Mouse (Mus musculus) olfactory bulb, adult 2 months (tissue): ENCODE data around the gene Get4. TPM values are rescaled to one million over a fixed set of nuclear protein-coding genes. Genes with fewer than 3 reads are reported as not detected.

Source experiments
- H3K27ac ChIP-seq: fragments of 200-500 bp; 2 replicates; pipeline ENCODE4 v1.5.1; 2012; ENCODE audit warnings: low read depth, low read length; ENCODE audit not compliant: insufficient read depth
- H3K4me1 ChIP-seq: fragments of 200-500 bp; 2 replicates; pipeline ENCODE4 v1.6.1; 2012; ENCODE audit warnings: low read length; ENCODE audit not compliant: control insufficient read depth, insufficient read depth
- H3K4me3 ChIP-seq: fragments of 200-500 bp; 2 replicates; pipeline ENCODE4 v1.5.1; 2012; ENCODE audit warnings: mild to moderate bottlenecking, low read depth, low read length, moderate library complexity; ENCODE audit not compliant: insufficient read depth
- CTCF ChIP-seq: fragments of 200-500 bp; IDR thresholded peaks from 2 replicates; pipeline ENCODE4 v1.5.1; 2012; ENCODE audit warnings: low read depth, mild to moderate bottlenecking, low read length, moderate library complexity; ENCODE audit not compliant: insufficient read depth
- POLR2A ChIP-seq: fragments of 200-500 bp; IDR thresholded peaks from 2 replicates; pipeline ENCODE4 v1.6.1; 2012; ENCODE audit warnings: mild to moderate bottlenecking, low read depth, low read length, moderate library complexity; ENCODE audit not compliant: insufficient read depth
- WGBS: fragments of 180-500 bp; shearing (Covaris S2); methylation state at CpG from one replicate; pipeline ENCODE4 v1.1.7; 2018; 5-methylcytosine and 5-hydroxymethylcytosine counted together
- polyA plus RNA-seq: library from polyadenylated mRNA; stranded (reverse); fragments of >200 nt; gene quantifications from 2 replicates; pipeline ENCODE4 v1.2.4, GENCODE M21; 2012; ENCODE audit warnings: low replicate concordance; ENCODE audit not compliant: missing spikeins, insufficient read depth, insufficient read length

Gene Get4
- polyA plus RNA-seq, 1 experiment, result not detected

GRCm38 (mm10) chr5:139297745-139298144 lies 45.6 kb downstream of the Get4 start:
- 76% methylated on average over 5 of the region's 5 CpGs for WGBS
- Histone ChIP-seq H3K4me3 (no peak overlapping the region), H3K4me1 (no peaks in the 10 kb centered on the region), H3K27ac (no peak overlapping the region)
- TF ChIP-seq POLR2A, result no peak
- TF ChIP-seq CTCF, result no peak

GRCm38 (mm10) chr5:139302101-139302500 lies 50.0 kb downstream of the Get4 start:
- Histone ChIP-seq H3K4me1 (no peaks in the 10 kb centered on the region), H3K4me3 (no peak overlapping the region), H3K27ac (no peak overlapping the region)
- 62% methylated on average over 6 of the region's 6 CpGs for WGBS
- TF ChIP-seq CTCF (no peak), POLR2A (no peak)

GRCm38 (mm10) chr5:139303646-139304061 lies 51.5 kb downstream of the Get4 start:
- 91% methylated on average over 9 of the region's 9 CpGs for WGBS
- H3K27ac ChIP-seq, result no peak overlapping the region
- TF ChIP-seq POLR2A, result no peak
- no peak for TF ChIP-seq CTCF
- H3K4me3 ChIP-seq, result no peak overlapping the region
- H3K4me1 ChIP-seq, result no peaks in the 10 kb centered on the region

GRCm38 (mm10) chr5:139309946-139310345 lies 57.8 kb downstream of the Get4 start:
- Histone ChIP-seq H3K4me1 (peaks cover 5% of the 10 kb centered on the region; the same call in 1 of the 2 replicates), H3K4me3 (no peak overlapping the region), H3K27ac (no peak overlapping the region)
- WGBS, result 84% methylated on average over 3 of the region's 3 CpGs
- TF ChIP-seq POLR2A (no peak), CTCF (no peak)

- H3K4me3 ChIP-seq, result no peak overlapping the region
- peaks cover 5% of the 10 kb centered on the region; the same call in 1 of the 2 replicates for H3K4me1 ChIP-seq
- no peak overlapping the region for H3K27ac ChIP-seq
- TF ChIP-seq CTCF (no peak), POLR2A (no peak)
- 92% methylated on average over 4 of the region's 4 CpGs for WGBS
Observed at GRCm38 (mm10) chr5:139310477-139310876, 58.4 kb downstream of the Get4 start.

- peaks cover 5% of the 10 kb centered on the region; the same call in 1 of the 2 replicates for H3K4me1 ChIP-seq
- WGBS, result 80% methylated on average over 9 of the region's 9 CpGs
- TF ChIP-seq POLR2A (no peak), CTCF (no peak)
- no peak overlapping the region for H3K4me3 ChIP-seq
- H3K27ac ChIP-seq, result no peak overlapping the region
Observed at GRCm38 (mm10) chr5:139311822-139312221, 59.7 kb downstream of the Get4 start.

GRCm38 (mm10) chr5:139313536-139313935 lies 61.4 kb downstream of the Get4 start:
- peaks cover 21% of the 10 kb centered on the region for H3K4me1 ChIP-seq
- H3K4me3 ChIP-seq, result no peak overlapping the region
- H3K27ac ChIP-seq, result no peak overlapping the region
- TF ChIP-seq CTCF, result no peak
- TF ChIP-seq POLR2A, result no peak
- 88% methylated on average over 9 of the region's 9 CpGs for WGBS

- Histone ChIP-seq H3K4me3 (no peak overlapping the region), H3K4me1 (peaks cover 23% of the 10 kb centered on the region), H3K27ac (no peak overlapping the region)
- TF ChIP-seq CTCF (no peak), POLR2A (no peak)
- 84% methylated on average over 12 of the region's 12 CpGs for WGBS
Observed at GRCm38 (mm10) chr5:139314941-139315642, 63.0 kb downstream of the Get4 start.

- peak overlapping the region; percentile 69 for H3K27ac ChIP-seq
- peaks cover 24% of the 10 kb centered on the region for H3K4me1 ChIP-seq
- WGBS, result 77% methylated on average over 6 of the region's 6 CpGs
- TF ChIP-seq POLR2A (no peak), CTCF (no peak)
- H3K4me3 ChIP-seq, result peak overlapping the region; percentile 31; the same call in 1 of the 2 replicates
Observed at GRCm38 (mm10) chr5:139316982-139317675, 65.0 kb downstream of the Get4 start.
